1 mouse cellular context compared by ENCODE assay signal in the genomic region with DNA sequence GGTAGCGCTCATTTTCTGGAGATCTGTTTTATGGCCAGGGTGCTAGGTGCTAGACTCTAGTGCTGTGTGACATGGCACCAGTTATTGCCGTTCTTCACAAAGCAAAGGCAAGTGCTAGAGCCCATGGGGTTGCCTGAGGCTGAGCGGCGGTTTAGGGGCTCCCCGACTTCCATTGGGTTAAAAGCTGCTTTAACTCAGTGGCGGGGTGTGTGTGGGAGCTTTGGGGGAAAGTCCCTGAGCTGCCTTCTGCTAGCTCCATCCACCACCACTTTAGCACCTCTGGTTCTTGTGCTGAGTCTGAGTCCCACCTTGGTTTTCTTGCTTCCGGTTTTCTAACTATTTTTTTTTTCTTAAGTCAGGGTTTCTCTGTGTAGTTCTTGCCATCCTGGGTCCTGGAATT.
A peak's percentile ranks its signal among the peaks of the same experiment; 100 is the strongest.
TF ChIP-seq lines count a peak whose summit lies in the region.

No protein-coding gene starts in this region.

TF ChIP-seq in CH12.LX, 34 proteins besides CTCF, POLR2A, EP300 and RAD21:
- TF ChIP-seq CHD2 (IDR thresholded peaks at IDR 0.05; ENCODE audit: low read length) (0 out of 2 replicates have a peak, but pooled peaks have one; percentile 38), JUN (IDR thresholded peaks at IDR 0.05; ENCODE audit: insufficient read depth, low read depth, low read length) (no peak), POLR2AphosphoS2 (IDR thresholded peaks at IDR 0.05; ENCODE audit: low read depth, low read length) (no peak), MAZ (IDR thresholded peaks at IDR 0.05; ENCODE audit: low read depth, low read length) (no peak; the same call in 1 of the 2 replicates), NELFE (IDR thresholded peaks at IDR 0.05; ENCODE audit: low read depth, low read length) (no peak), GABPA (IDR thresholded peaks at IDR 0.05; ENCODE audit: insufficient replicate concordance, low read depth, low read length) (no peak), ZKSCAN1 (IDR thresholded peaks at IDR 0.05; ENCODE audit: borderline replicate concordance, low read depth, low read length) (no peak), ZMIZ1 (IDR thresholded peaks at IDR 0.05; ENCODE audit: low read depth, low read length) (no peak), ZC3H11A (IDR thresholded peaks at IDR 0.05; ENCODE audit: low read depth, low read length) (no peak), USF2 (conservative IDR thresholded peaks at IDR 0.05; ENCODE audit: low read depth, low read length) (no peak), MYC (IDR thresholded peaks at IDR 0.05; ENCODE audit: low read depth, low read length) (no peak), IRF4 (IDR thresholded peaks at IDR 0.05; ENCODE audit: low read depth, low read length) (peak; percentile 56), TBP (conservative IDR thresholded peaks at IDR 0.05; ENCODE audit: low read depth, low read length) (no peak), TCF12 (IDR thresholded peaks at IDR 0.05; ENCODE audit: low read depth, low read length) (no peak), HCFC1 (IDR thresholded peaks at IDR 0.05; ENCODE audit: low read depth, low read length) (no peak), BHLHE40 (IDR thresholded peaks at IDR 0.05; ENCODE audit: low read depth, low read length) (0 out of 2 replicates have a peak, but pooled peaks have one; percentile 4), JUND (conservative IDR thresholded peaks at IDR 0.05; ENCODE audit: low read depth, low read length) (no peak), NRF1 (IDR thresholded peaks at IDR 0.05; ENCODE audit: low read depth, low read length) (0 out of 2 replicates have a peak, but pooled peaks have one; percentile 6), MEF2A (IDR thresholded peaks at IDR 0.05; ENCODE audit: borderline replicate concordance, low read depth, low read length) (peak; percentile 57; the same call in 1 of the 2 replicates), CHD1 (IDR thresholded peaks at IDR 0.05; ENCODE audit: low read depth, low read length) (no peak), KAT2A (IDR thresholded peaks at IDR 0.05; ENCODE audit: insufficient replicate concordance, low read length) (no peak), MAFK (IDR thresholded peaks at IDR 0.05; ENCODE audit: insufficient replicate concordance, low read length) (0 out of 2 replicates have a peak, but pooled peaks have one; percentile 42), MXI1 (IDR thresholded peaks at IDR 0.05; ENCODE audit: low read depth, low read length) (no peak), SMC3 (IDR thresholded peaks at IDR 0.05; ENCODE audit: low read depth, low read length) (no peak; the same call in 1 of the 2 replicates), ETS1 (conservative IDR thresholded peaks at IDR 0.05; ENCODE audit: low read depth, low read length) (0 out of 2 replicates have a peak, but pooled peaks have one; percentile 49), SIN3A (IDR thresholded peaks at IDR 0.05; ENCODE audit: low read length) (peak; percentile 21; the same call in 1 of the 2 replicates), PAX5 (IDR thresholded peaks at IDR 0.05; ENCODE audit: low read length) (no peak), MAX (IDR thresholded peaks at IDR 0.05; ENCODE audit: low read length) (no peak; the same call in 1 of the 2 replicates), UBTF (IDR thresholded peaks at IDR 0.05; ENCODE audit: low read depth, low read length) (peak; percentile 69; the same call in 1 of the 2 replicates), RCOR1 (conservative IDR thresholded peaks at IDR 0.05; ENCODE audit: low read depth, low read length) (no peak), E2F4 (IDR thresholded peaks at IDR 0.05; ENCODE audit: insufficient replicate concordance, low read depth, low read length) (no peak), ELF1 (IDR thresholded peaks at IDR 0.05; ENCODE audit: low read depth, low read length) (peak; percentile 64; the same call in 1 of the 2 replicates), USF1 (IDR thresholded peaks at IDR 0.05; ENCODE audit: low read depth, low read length) (no peak), ZNF384 (IDR thresholded peaks at IDR 0.05; ENCODE audit: low read depth, low read length) (peak; percentile 93)
TF ChIP-seq in CH12.LX: peak in this region for 11.
